Mouse (Mus musculus) embryonic facial prominence, embryonic 14.5 days (tissue): Measurements from ENCODE around the gene 4930402F06Rik. TPM values are rescaled to one million over a fixed set of nuclear protein-coding genes. Genes with fewer than 3 reads are reported as not detected.

Experiments used
- ATAC-seq: fragments of 200-750 bp; cut with Nextera tagmentation; 2 replicates; pipeline ENCODE4 v1.8.0; 2017; ENCODE audit warnings: low read depth, moderate number of reproducible peaks, moderate TSS enrichment
- DNase-seq: peaks from one replicate; pipeline ENCODE4 v3.0.0-alpha.2; 2015; ENCODE audit warnings: low spot score
- H3K27ac ChIP-seq: fragments of 300-500 bp; sonication (generic); replicated peaks from 2 replicates; pipeline ENCODE4 v1.5.1; 2014; ENCODE audit warnings: low read depth, mild to moderate bottlenecking, low read length, moderate library complexity
- H3K27me3 ChIP-seq: fragments of 300-500 bp; sonication (generic); replicated peaks from 2 replicates; pipeline ENCODE4 v1.6.1; 2014; ENCODE audit warnings: low read length; ENCODE audit not compliant: control insufficient read depth, insufficient read depth
- H3K36me3 ChIP-seq: fragments of 300-500 bp; sonication (generic); 2 replicates; pipeline ENCODE4 v1.6.1; 2014; ENCODE audit warnings: low read length, mixed read lengths; ENCODE audit not compliant: control insufficient read depth, insufficient read depth
- H3K4me1 ChIP-seq: fragments of 300-500 bp; sonication (generic); 2 replicates; pipeline ENCODE4 v1.6.1; 2014; ENCODE audit warnings: antibody characterized with exemption, low read length; ENCODE audit not compliant: control insufficient read depth, insufficient read depth
- H3K4me2 ChIP-seq: fragments of 300-500 bp; sonication (generic); 2 replicates; pipeline ENCODE4 v1.6.1; 2014; ENCODE audit warnings: low read depth, mild to moderate bottlenecking, low read length, moderate library complexity, mixed read lengths
- H3K4me3 ChIP-seq: fragments of 300-500 bp; sonication (generic); 2 replicates; pipeline ENCODE4 v1.5.1; 2014; ENCODE audit warnings: low read depth, mild to moderate bottlenecking, low read length
- H3K9ac ChIP-seq: fragments of 300-500 bp; sonication (generic); 2 replicates; pipeline ENCODE4 v1.6.1; 2014; ENCODE audit warnings: low read depth, mild to moderate bottlenecking, low read length, moderate library complexity, mixed read lengths
- H3K9me3 ChIP-seq: fragments of 300-500 bp; sonication (generic); 2 replicates; pipeline ENCODE4 v1.6.1; 2016; ENCODE audit warnings: low read length; ENCODE audit not compliant: control insufficient read depth
- WGBS: fragments of 180-500 bp; shearing (Covaris S2); extraction: QIAGEN DNeasy Blood & Tissue Kit; methylation state at CpG from one replicate; pipeline ENCODE4 v1.1.7; 2014; 5-methylcytosine and 5-hydroxymethylcytosine counted together
- polyA plus RNA-seq: library from polyadenylated mRNA; unstranded; fragments of >200 nt; fragmentation: Nextera tagmentation; extraction: Ambion mirVana; gene quantifications from 2 replicates; pipeline ENCODE4 v1.2.1, GENCODE M21; 2014

The 4930402F06Rik gene
- polyA plus RNA-seq, 1 experiment from 2014 or later: not detected

GRCm38 (mm10) chr2:35345984-35346383, 51.0 kb downstream of the 4930402F06Rik start:
- Histone ChIP-seq H3K4me2 (no peak overlapping the region), H3K36me3 (no peaks in the 10 kb centered on the region), H3K27ac (no peak overlapping the region), H3K4me3 (no peak overlapping the region), H3K4me1 (no peaks in the 10 kb centered on the region), H3K27me3 (no peaks in the 10 kb centered on the region), H3K9me3 (no peaks in the 10 kb centered on the region), H3K9ac (no peak overlapping the region)
- ATAC-seq (no peak), DNase-seq (no peak)
- WGBS: 64% methylated on average over 2 of the region's 2 CpGs

GRCm38 (mm10) chr2:35342605-35343004, 54.4 kb downstream of the 4930402F06Rik start:
- ATAC-seq: no peak
- H3K27ac ChIP-seq: no peak overlapping the region
- 72% methylated on average over 3 of the region's 3 CpGs for WGBS
- H3K9me3 ChIP-seq: no peaks in the 10 kb centered on the region
- H3K4me2 ChIP-seq: no peak overlapping the region
- no peaks in the 10 kb centered on the region for H3K27me3 ChIP-seq
- H3K4me1 ChIP-seq: 0 out of 2 replicates have a peak, but pooled peaks cover 1% of the 10 kb centered on the region
- no peak overlapping the region for H3K9ac ChIP-seq
- H3K36me3 ChIP-seq: no peaks in the 10 kb centered on the region
- DNase-seq: no peak
- no peak overlapping the region for H3K4me3 ChIP-seq

- Histone ChIP-seq H3K4me3 (no peak overlapping the region), H3K9me3 (no peaks in the 10 kb centered on the region), H3K9ac (no peak overlapping the region), H3K27me3 (no peaks in the 10 kb centered on the region), H3K4me1 (peaks cover 17% of the 10 kb centered on the region), H3K4me2 (no peak overlapping the region), H3K27ac (no peak overlapping the region), H3K36me3 (no peaks in the 10 kb centered on the region)
- DNase-seq (no peak), ATAC-seq (no peak)
- 78% methylated on average over 6 of the region's 6 CpGs for WGBS
Observed at GRCm38 (mm10) chr2:35338707-35339106, 58.3 kb downstream of the 4930402F06Rik start.

DNA sequence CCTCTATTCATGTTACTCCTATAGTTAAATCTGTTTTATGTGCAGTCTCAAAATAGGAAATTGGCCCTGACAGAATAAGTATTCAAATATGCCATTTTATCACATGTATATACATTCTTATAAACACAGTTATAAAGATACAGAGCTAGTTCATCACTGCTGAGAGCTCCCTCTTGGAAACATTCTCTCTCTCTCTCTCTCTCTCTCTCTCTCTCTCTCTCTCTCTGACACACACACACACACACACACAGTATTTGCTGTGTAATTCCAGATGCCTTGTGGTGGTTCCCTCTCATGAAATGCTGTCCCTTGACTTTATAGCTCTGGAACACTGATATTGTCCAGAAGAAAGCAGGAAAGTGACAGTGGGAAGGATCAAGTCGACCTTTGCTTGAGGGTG, 58.9 kb downstream of the 4930402F06Rik start:
- H3K27ac ChIP-seq: no peak overlapping the region
- no peak for DNase-seq
- WGBS: 66% methylated on average over 1 of the region's 1 CpGs

DNA sequence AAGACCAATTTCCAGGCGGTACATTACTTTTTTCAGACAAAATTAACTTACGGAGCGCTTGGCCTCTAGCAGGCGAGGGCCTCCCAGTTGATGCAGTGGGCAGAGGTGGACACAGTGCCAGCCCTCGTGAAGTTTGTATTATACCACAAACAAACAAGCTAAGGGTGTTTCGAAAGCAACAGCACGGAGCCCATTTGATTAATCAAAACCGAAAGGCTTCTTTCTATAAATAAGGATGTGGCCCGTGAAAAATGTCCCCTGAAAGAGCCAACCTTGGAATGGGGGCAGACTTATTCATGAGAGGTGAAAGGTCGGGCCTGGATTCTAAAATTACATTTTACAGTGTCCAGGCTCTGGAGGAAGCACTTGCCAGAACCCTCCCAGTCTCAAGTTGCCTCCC, 59.6 kb downstream of the 4930402F06Rik start:
- H3K4me1 ChIP-seq: peaks cover 17% of the 10 kb centered on the region
- no peaks in the 10 kb centered on the region for H3K27me3 ChIP-seq
- WGBS: 45% methylated on average over 10 of the region's 10 CpGs
- no peaks in the 10 kb centered on the region for H3K9me3 ChIP-seq
- H3K4me3 ChIP-seq: peak overlapping the region; percentile 52
- ATAC-seq: no peak
- H3K4me2 ChIP-seq: peak overlapping the region; percentile 87
- no peak for DNase-seq
- peak overlapping the region; percentile 63 for H3K27ac ChIP-seq
- H3K9ac ChIP-seq: peak overlapping the region; percentile 63
- H3K36me3 ChIP-seq: no peaks in the 10 kb centered on the region

More for the DNA sequence above, 58.9 kb downstream of the 4930402F06Rik start:
- no peak for ATAC-seq
- no peaks in the 10 kb centered on the region for H3K27me3 ChIP-seq
- H3K9me3 ChIP-seq: no peaks in the 10 kb centered on the region
- H3K9ac ChIP-seq: no peak overlapping the region
- H3K4me3 ChIP-seq: no peak overlapping the region
- H3K36me3 ChIP-seq: no peaks in the 10 kb centered on the region
- H3K4me1 ChIP-seq: peaks cover 17% of the 10 kb centered on the region
- no peak overlapping the region for H3K4me2 ChIP-seq

- peak; percentile 98 for ATAC-seq
- H3K4me1 ChIP-seq: peaks cover 17% of the 10 kb centered on the region
- peak within 1 kb of the TSS; percentile 70 for H3K9ac ChIP-seq
- H3K9me3 ChIP-seq: no peaks in the 10 kb centered on the region
- no peaks in the 10 kb centered on the region for H3K36me3 ChIP-seq
- peak within 1 kb of the TSS; percentile 87 for H3K4me2 ChIP-seq
- peak within 1 kb of the TSS; percentile 52 for H3K4me3 ChIP-seq
- H3K27ac ChIP-seq: peak within 1 kb of the TSS; percentile 76
- H3K27me3 ChIP-seq: no peaks in the 10 kb centered on the region
- peak; percentile 99 for DNase-seq
- under 1% methylated on average over 36 of the region's 45 CpGs for WGBS
Observed at GRCm38 (mm10) chr2:35336388-35337280, 60.3 kb downstream of the 4930402F06Rik start, which contains the start of gene Stom. Gene Stom, minus strand, starts transcription at chr2:35336976.

GRCm38 (mm10) chr2:35335620-35336019, 61.4 kb downstream of the 4930402F06Rik start:
- Histone ChIP-seq H3K4me3 (peak overlapping the region; percentile 52), H3K27me3 (no peaks in the 10 kb centered on the region), H3K27ac (no peak overlapping the region), H3K4me2 (peak overlapping the region; percentile 87), H3K4me1 (peaks cover 17% of the 10 kb centered on the region), H3K36me3 (no peaks in the 10 kb centered on the region), H3K9me3 (no peaks in the 10 kb centered on the region), H3K9ac (peak overlapping the region; percentile 70; the same call in 1 of the 2 replicates)
- no peak for DNase-seq
- WGBS: 6% methylated on average over 7 of the region's 7 CpGs
- no peak for ATAC-seq

DNA sequence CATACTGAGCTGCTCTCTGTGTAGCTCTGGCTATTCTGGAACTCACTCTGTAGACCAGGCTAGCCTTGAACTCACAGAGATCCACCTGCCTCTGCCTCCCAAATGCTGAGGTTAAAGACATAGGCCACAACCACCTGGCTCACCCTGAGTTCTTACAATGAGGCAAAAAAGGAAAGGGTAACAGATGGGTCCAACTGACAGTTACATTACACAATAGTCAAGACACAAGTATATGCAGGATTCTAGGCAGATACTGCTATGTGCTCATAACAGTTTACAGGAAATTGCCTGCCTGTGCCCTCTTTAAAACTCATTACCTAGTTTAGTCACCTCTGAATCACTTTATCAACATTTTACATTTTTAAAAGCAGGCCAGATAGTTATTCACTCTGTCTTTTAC, 63.3 kb downstream of the 4930402F06Rik start:
- Histone ChIP-seq H3K4me2 (no peak overlapping the region), H3K36me3 (no peaks in the 10 kb centered on the region), H3K9me3 (no peaks in the 10 kb centered on the region), H3K9ac (no peak overlapping the region), H3K4me3 (no peak overlapping the region), H3K27ac (no peak overlapping the region), H3K27me3 (no peaks in the 10 kb centered on the region), H3K4me1 (peaks cover 17% of the 10 kb centered on the region)
- DNase-seq (no peak), ATAC-seq (no peak)

- WGBS: 61% methylated on average over 2 of the region's 2 CpGs
- Histone ChIP-seq H3K4me2 (no peak overlapping the region), H3K9ac (no peak overlapping the region), H3K27ac (no peak overlapping the region), H3K36me3 (no peaks in the 10 kb centered on the region), H3K9me3 (no peaks in the 10 kb centered on the region), H3K27me3 (no peaks in the 10 kb centered on the region), H3K4me1 (peaks cover 11% of the 10 kb centered on the region), H3K4me3 (no peak overlapping the region)
- ATAC-seq (no peak), DNase-seq (no peak)
Observed at GRCm38 (mm10) chr2:35331205-35331604, 65.8 kb downstream of the 4930402F06Rik start.
